Mouse (Mus musculus) midbrain, embryonic 14.5 days (tissue): ENCODE measurements around the gene Abca5. TPM values are rescaled to one million over a fixed set of nuclear protein-coding genes. Genes with fewer than 3 reads are reported as not detected.
"Not testable (repeated sequence)": the region's sequence is repeated elsewhere in the genome, so short reads cannot be mapped to it uniquely, and the experiment has no call there.

Source experiments
- ATAC-seq: fragments of 200-750 bp; cut with Nextera tagmentation; 2 replicates; pipeline ENCODE4 v1.8.0; 2017; ENCODE audit warnings: moderate number of reproducible peaks, moderate library complexity; ENCODE audit not compliant: low FRiP score, low TSS enrichment
- DNase-seq: peaks from one replicate; pipeline ENCODE4 v3.0.0-alpha.2; 2015
- H3K27ac ChIP-seq: fragments of 300-500 bp; sonication (generic); replicated peaks from 2 replicates; pipeline ENCODE4 v1.5.1; 2014; ENCODE audit warnings: mild to moderate bottlenecking, low read depth, low read length, moderate library complexity
- H3K27me3 ChIP-seq: fragments of 300-500 bp; sonication (generic); 2 replicates; pipeline ENCODE4 v1.6.1; 2014; ENCODE audit warnings: low read length, control low read depth, mixed read lengths; ENCODE audit not compliant: control insufficient read depth, insufficient read depth
- H3K36me3 ChIP-seq: fragments of 300-500 bp; sonication (generic); 2 replicates; pipeline ENCODE4 v1.6.1; 2014; ENCODE audit warnings: low read length, control low read depth; ENCODE audit not compliant: control insufficient read depth, insufficient read depth
- H3K4me1 ChIP-seq: fragments of 300-500 bp; sonication (generic); 2 replicates; pipeline ENCODE4 v1.6.1; 2014; ENCODE audit warnings: mild to moderate bottlenecking, antibody characterized with exemption, low read length, control low read depth; ENCODE audit not compliant: control insufficient read depth, insufficient read depth
- H3K4me2 ChIP-seq: fragments of 300-500 bp; sonication (generic); 2 replicates; pipeline ENCODE4 v1.6.1; 2014; ENCODE audit warnings: mild to moderate bottlenecking, low read length, moderate library complexity
- H3K4me3 ChIP-seq: fragments of 300-500 bp; sonication (generic); replicated peaks from 2 replicates; pipeline ENCODE4 v1.5.1; 2014; ENCODE audit warnings: low read depth, low read length
- H3K9ac ChIP-seq: fragments of 300-500 bp; sonication (generic); replicated peaks from 2 replicates; pipeline ENCODE4 v1.6.1; 2014; ENCODE audit warnings: mild to moderate bottlenecking, low read length, moderate library complexity
- H3K9me3 ChIP-seq: fragments of 300-500 bp; sonication (generic); 2 replicates; pipeline ENCODE4 v1.6.1; 2016; ENCODE audit warnings: low read length, control low read depth, mixed read lengths; ENCODE audit not compliant: control insufficient read depth
- WGBS: fragments of 180-500 bp; shearing (Covaris S2); extraction: QIAGEN DNeasy Blood & Tissue Kit; methylation state at CpG from one replicate; pipeline ENCODE4 v1.1.7; 2014; 5-methylcytosine and 5-hydroxymethylcytosine counted together
- polyA plus RNA-seq: library from polyadenylated mRNA; unstranded; fragments of >200 nt; fragmentation: Nextera tagmentation; extraction: Ambion mirVana; gene quantifications from 2 replicates; pipeline ENCODE4 v1.2.1, GENCODE M21; 2014

Gene Abca5
- polyA plus RNA-seq, 1 experiment from 2014 or later, result 14.5 TPM

GRCm38 (mm10) chr11:110367638-110368037, 30.1 kb upstream of the Abca5 start:
- no peaks in the 10 kb centered on the region for H3K9me3 ChIP-seq
- 91% methylated on average over 13 of the region's 13 CpGs for WGBS
- no peaks in the 10 kb centered on the region for H3K36me3 ChIP-seq
- H3K9ac ChIP-seq, result no peak overlapping the region
- H3K27me3 ChIP-seq, result no peaks in the 10 kb centered on the region
- no peaks in the 10 kb centered on the region for H3K4me1 ChIP-seq
- H3K4me3 ChIP-seq, result no peak overlapping the region
- no peak for DNase-seq
- no peak overlapping the region for H3K27ac ChIP-seq
- ATAC-seq, result no peak
- no peak overlapping the region for H3K4me2 ChIP-seq

- Histone ChIP-seq H3K36me3 (no peaks in the 10 kb centered on the region), H3K27me3 (no peaks in the 10 kb centered on the region), H3K4me3 (no peak overlapping the region), H3K4me2 (no peak overlapping the region), H3K27ac (no peak overlapping the region), H3K4me1 (no peaks in the 10 kb centered on the region), H3K9ac (no peak overlapping the region), H3K9me3 (no peaks in the 10 kb centered on the region)
- DNase-seq (no peak), ATAC-seq (no peak)
- WGBS, result 81% methylated on average over 3 of the region's 3 CpGs
Observed at GRCm38 (mm10) chr11:110366902-110367301, 29.4 kb upstream of the Abca5 start.

DNA sequence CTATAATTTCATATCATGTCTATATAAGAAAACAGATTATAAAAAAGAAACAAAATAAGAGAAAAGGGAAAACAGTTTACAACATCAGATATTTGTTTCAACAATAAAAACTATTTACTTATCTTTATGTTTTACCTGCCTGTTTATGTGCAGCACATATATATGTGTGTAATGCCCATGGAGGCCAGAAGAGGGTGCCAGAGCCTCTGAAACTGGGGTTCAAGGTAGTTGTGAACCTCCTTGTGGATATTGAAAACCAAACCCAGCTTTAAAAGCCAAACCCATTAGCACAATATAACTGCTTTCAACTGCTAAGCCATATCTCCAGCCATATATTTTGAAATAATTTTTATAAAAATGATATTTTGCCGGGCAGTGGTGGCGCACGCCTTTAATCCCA, 27.5 kb upstream of the Abca5 start:
- H3K27ac ChIP-seq, result no peak overlapping the region
- no peaks in the 10 kb centered on the region for H3K9me3 ChIP-seq
- H3K27me3 ChIP-seq, result no peaks in the 10 kb centered on the region
- H3K4me1 ChIP-seq, result no peaks in the 10 kb centered on the region
- H3K4me3 ChIP-seq, result no peak overlapping the region
- WGBS, result 73% methylated on average over 3 of the region's 3 CpGs
- no peak overlapping the region for H3K4me2 ChIP-seq
- no peak overlapping the region for H3K9ac ChIP-seq
- DNase-seq, result peak; percentile 45
- no peaks in the 10 kb centered on the region for H3K36me3 ChIP-seq
- ATAC-seq, result no peak

GRCm38 (mm10) chr11:110357756-110358551, 20.4 kb upstream of the Abca5 start:
- Histone ChIP-seq H3K4me1 (no peaks in the 10 kb centered on the region), H3K27me3 (no peaks in the 10 kb centered on the region), H3K4me2 (no peak overlapping the region), H3K9ac (no peak overlapping the region), H3K36me3 (no peaks in the 10 kb centered on the region), H3K9me3 (peaks cover 4% of the 10 kb centered on the region), H3K4me3 (no peak overlapping the region), H3K27ac (no peak overlapping the region)
- ATAC-seq (no peak), DNase-seq (peak; percentile 72)
- WGBS, result 74% methylated on average over 16 of the region's 16 CpGs

DNA sequence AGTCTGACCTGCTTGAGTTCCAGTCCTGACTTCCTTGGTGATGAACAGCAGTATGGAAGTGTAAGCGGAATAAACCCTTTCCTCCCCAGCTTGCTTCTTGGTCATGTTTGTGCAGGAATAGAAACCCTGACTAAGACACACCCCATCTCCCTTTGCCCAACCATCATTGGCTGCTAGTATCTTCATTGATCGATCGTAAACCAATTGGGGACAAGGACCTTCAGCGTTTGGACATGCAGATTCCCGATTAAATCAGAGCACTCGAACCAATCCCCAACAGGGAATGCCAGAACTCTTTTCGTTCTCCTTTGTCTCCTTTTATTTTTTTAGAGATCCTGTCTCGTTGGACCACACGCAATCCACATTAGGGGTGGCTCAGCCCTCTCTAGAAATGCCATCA, 17.6 kb upstream of the Abca5 start:
- not testable (repeated sequence) for H3K9me3 ChIP-seq, H3K27me3 ChIP-seq, H3K4me2 ChIP-seq, DNase-seq, H3K36me3 ChIP-seq, H3K4me1 ChIP-seq, ATAC-seq, H3K9ac ChIP-seq, H3K27ac ChIP-seq, H3K4me3 ChIP-seq
- WGBS, result 87% methylated on average over 9 of the region's 9 CpGs

DNA sequence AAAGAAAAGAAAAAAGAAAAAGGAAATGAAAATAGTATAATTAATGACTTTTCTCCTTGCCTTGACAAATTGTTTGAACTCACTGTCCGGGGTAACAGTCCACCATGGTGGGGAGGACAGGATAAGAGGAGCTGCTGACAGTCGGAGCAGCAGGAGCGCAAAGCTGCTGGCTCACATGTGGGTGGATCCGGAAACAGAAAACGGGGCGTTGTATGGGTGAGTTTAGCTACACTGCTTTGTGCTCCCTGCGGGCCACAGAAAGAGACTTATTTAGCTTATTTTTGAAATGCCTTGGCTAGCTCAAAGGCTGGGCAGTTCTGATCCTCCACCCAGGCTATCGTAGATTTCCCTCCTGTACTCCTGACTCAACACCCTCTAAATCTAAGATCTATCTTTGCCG, 16.7 kb upstream of the Abca5 start:
- no peak overlapping the region for H3K4me2 ChIP-seq
- H3K27ac ChIP-seq, result no peak overlapping the region
- H3K4me1 ChIP-seq, result no peaks in the 10 kb centered on the region
- no peak overlapping the region for H3K4me3 ChIP-seq
- no peak overlapping the region for H3K9ac ChIP-seq
- H3K27me3 ChIP-seq, result no peaks in the 10 kb centered on the region
- 91% methylated on average over 9 of the region's 9 CpGs for WGBS
- no peaks in the 10 kb centered on the region for H3K9me3 ChIP-seq
- H3K36me3 ChIP-seq, result no peaks in the 10 kb centered on the region
- DNase-seq (no peak), ATAC-seq (no peak)

GRCm38 (mm10) chr11:110348170-110348569, 10.7 kb upstream of the Abca5 start:
- DNase-seq (no peak), ATAC-seq (no peak)
- no peaks in the 10 kb centered on the region for H3K36me3 ChIP-seq
- no peaks in the 10 kb centered on the region for H3K9me3 ChIP-seq
- no peak overlapping the region for H3K4me2 ChIP-seq
- H3K4me3 ChIP-seq, result no peak overlapping the region
- no peaks in the 10 kb centered on the region for H3K27me3 ChIP-seq
- no peak overlapping the region for H3K27ac ChIP-seq
- no peaks in the 10 kb centered on the region for H3K4me1 ChIP-seq
- no peak overlapping the region for H3K9ac ChIP-seq
- 80% methylated on average over 2 of the region's 2 CpGs for WGBS

DNA sequence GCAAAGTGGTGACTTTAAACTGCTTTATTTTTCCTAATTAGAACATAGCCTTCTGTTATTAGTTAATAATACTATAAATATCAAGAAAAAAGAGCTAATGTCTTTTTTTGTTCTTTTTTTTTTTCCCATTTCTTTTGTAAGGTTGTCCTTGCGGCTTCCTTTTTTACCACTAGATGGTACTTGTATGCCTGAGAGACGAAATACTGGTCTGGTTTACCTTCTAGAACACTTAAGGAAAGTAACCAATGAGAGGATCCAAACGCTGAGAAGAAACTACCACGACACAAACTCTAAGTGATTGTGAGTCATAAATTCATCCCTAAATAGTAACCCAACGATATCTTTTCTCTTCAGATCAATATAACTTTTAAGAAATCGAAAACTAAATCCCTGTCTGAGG, 10.3 kb upstream of the Abca5 start:
- Histone ChIP-seq H3K4me3 (no peak overlapping the region), H3K4me2 (no peak overlapping the region), H3K36me3 (no peaks in the 10 kb centered on the region), H3K27ac (no peak overlapping the region), H3K9me3 (no peaks in the 10 kb centered on the region), H3K27me3 (no peaks in the 10 kb centered on the region), H3K9ac (no peak overlapping the region), H3K4me1 (no peaks in the 10 kb centered on the region)
- DNase-seq (no peak), ATAC-seq (no peak)
- WGBS, result 70% methylated on average over 6 of the region's 6 CpGs

DNA sequence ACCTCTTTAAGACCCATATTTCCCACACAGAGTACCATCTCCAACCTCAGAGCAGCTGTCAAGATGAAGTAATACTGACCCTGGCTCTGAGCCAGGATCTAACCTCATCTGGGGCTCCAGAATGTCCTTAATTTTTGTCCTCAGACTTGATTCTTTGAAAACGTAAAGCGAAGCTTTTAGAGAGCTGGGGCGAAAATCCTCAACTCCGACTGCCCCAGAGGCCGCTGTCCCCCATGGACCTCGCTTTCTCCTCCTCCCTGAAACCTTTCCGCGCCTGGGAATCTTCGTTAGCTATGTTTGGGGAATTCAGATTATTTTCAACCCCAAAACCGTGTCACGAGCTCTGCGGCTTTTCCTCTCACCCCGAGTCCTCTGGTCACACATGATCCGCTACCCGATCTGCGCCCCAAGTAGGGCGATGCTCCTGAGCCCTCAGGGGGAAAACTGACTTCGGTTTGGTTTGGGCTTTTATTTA, 665 bp downstream of the Abca5 start:
- H3K4me1 ChIP-seq, result no peaks in the 10 kb centered on the region
- H3K9me3 ChIP-seq, result no peaks in the 10 kb centered on the region
- peak overlapping the region; percentile 82 for H3K9ac ChIP-seq
- no peaks in the 10 kb centered on the region for H3K27me3 ChIP-seq
- H3K4me2 ChIP-seq, result peak overlapping the region; percentile 88
- H3K36me3 ChIP-seq, result no peaks in the 10 kb centered on the region
- under 1% methylated on average over 18 of the region's 18 CpGs for WGBS
- ATAC-seq (peak; percentile 62), DNase-seq (peak; percentile 65)
- peak overlapping the region; percentile 81 for H3K4me3 ChIP-seq
- peak overlapping the region; percentile 63 for H3K27ac ChIP-seq
